Mouse (Mus musculus) ZHBTc4 (cell line): ENCODE measurements around the gene Ascc3.
A peak's percentile ranks its signal among the peaks of the same experiment; 100 is the strongest.

Source experiments
- DNase-seq: peaks from one replicate; pipeline ENCODE4 v3.0.0-alpha.2; 2011; ENCODE audit warnings: low read depth, low spot score

Gene Ascc3

GRCm38 (mm10) chr10:50894170-50894991, 301.9 kb downstream of the Ascc3 start, which contains the start of gene Sim1:
Sim1 (plus strand) TSS chr10:50894754.
- peak; percentile 94 for DNase-seq

DNA sequence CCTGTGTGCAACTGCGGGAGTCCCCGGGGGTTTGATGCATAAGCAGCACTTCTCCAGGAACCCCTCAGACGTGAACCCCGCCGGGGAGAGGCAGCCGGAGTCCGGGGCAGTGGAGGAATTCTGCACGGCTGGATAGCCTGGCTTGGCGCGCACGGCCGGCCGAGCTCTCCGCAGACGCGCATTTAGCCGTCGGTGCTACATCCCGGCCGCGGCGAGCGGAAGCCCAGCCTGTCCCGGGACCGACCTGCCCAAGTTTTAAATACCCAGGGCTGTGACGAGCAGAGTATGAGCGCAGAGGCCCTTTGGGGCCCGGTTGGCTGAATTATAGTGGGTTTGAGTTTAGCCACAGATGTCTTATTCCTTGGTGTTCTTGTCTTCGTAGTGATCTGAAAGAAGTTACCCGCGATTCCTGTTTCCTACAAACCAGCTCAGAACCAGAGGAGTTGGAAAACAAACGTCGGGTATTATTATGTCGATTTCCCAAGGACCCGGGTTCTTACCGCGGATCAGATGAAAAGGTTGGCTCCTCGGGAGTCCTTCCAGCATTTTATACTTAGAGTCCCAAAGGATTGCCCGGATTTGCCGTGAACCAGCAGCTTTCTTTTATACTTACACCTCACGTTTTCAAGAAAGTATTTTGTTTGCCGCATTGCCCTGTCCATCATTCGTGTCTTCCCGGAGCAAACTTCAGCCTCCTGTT, 302.8 kb downstream of the Ascc3 start:
- DNase-seq, result peak; percentile 59

GRCm38 (mm10) chr10:50895881-50896766, 303.7 kb downstream of the Ascc3 start:
- no peak for DNase-seq

DNA sequence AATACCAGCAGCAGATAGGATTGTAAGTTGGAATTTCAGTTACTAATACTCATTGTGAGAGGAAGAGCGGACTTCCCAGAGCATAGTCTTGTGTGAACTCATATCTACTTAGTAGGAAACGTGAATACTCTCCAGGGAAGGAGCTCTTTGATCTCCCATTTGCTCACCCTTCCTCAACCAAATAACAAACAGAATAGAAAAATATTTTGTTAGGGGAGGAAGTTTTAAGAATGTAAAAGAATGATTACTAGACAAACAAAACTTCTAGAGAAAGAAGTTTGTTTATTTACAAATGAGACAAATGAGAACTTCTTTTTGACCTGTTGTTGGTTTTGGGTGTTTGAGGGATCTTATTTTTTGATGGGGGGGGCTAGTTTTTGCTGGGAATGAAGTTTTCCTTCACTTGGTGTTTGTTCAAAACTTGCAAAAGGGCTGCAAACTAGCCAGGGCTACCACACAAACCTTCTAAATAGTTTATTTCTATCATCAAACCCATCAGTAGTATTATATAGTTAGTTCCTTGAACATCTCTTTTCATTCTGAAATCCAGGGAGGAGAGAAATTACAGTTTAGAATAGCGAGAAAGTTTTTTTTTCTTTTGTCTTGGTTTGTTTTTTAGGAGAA, 304.4 kb downstream of the Ascc3 start:
- no peak for DNase-seq

GRCm38 (mm10) chr10:50897530-50898471, 305.3 kb downstream of the Ascc3 start:
- DNase-seq, result no peak

DNA sequence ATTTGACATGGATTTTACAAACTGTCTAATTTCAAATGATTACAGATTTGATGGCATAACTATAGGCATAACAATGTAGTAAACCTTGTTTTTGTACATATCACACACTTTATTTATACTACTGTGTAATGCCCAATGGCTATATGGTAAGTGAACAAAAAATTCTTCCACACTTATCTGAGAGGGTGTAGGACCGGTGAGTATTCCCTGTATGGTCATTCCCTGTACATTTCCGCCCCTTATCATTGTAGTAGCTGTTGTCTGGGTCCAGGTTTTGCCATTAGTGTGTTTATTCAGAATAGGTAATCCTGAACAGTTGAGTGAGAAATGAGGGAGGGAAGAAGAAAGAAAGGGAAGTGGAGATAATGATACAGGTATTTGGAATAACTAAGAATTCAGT, 306.2 kb downstream of the Ascc3 start:
- DNase-seq, result no peak

GRCm38 (mm10) chr10:50899846-50900745, 307.6 kb downstream of the Ascc3 start:
- peak; percentile 42 for DNase-seq
